Mouse (Mus musculus): ENCODE results near the gene S100a9.

Gene S100a9

DNA sequence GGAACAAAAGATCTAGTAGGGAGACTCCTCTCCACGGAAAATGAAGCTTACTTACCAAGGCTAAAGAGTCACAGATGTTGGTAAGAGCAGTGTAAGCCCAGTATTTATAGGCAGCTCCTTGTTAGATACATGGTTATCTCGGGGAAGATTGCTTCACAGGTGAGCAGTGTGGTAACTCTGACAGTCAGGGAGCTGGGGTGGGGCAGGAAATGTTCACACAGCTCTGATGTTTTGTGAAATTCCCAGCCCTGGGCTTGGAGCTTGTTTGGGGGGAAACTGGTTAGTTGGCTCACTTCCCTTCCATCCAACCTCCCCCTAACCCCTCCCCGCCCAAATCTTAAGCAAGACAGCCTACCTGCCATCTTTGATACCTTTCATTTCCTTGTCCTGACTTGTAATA, at the start of gene S100a9:
S100a9 (minus strand) TSS at position 109 of the 400 bp plus-strand sequence.
- no peak for DNase-seq (ENCODE audit: low spot score in 2 of 2)

DNA sequence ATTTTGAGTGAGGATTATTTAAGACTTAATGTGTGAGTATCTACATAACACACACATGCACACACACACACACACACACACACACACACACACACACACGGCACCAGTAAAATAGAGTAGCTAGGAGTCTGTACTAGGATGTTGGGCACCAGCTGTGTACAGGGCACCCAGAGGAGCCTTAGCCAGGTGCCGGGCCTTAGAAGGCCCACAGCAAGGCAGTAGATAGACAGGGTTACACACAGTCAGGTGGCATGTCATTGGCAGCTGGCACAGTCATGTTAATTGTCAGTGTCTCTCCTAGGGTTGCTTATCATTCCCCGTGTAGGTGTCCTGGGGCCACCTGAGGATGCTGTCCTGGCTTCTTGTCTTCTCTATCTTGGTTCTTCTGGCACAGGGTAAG, 31.1 kb upstream of the S100a9 start, which contains the start of gene Pglyrp4:
Pglyrp4 (plus strand) TSS at position 301 of the 400 bp plus-strand sequence.
- no peak for DNase-seq (ENCODE audit: low spot score in 2 of 2)

DNA sequence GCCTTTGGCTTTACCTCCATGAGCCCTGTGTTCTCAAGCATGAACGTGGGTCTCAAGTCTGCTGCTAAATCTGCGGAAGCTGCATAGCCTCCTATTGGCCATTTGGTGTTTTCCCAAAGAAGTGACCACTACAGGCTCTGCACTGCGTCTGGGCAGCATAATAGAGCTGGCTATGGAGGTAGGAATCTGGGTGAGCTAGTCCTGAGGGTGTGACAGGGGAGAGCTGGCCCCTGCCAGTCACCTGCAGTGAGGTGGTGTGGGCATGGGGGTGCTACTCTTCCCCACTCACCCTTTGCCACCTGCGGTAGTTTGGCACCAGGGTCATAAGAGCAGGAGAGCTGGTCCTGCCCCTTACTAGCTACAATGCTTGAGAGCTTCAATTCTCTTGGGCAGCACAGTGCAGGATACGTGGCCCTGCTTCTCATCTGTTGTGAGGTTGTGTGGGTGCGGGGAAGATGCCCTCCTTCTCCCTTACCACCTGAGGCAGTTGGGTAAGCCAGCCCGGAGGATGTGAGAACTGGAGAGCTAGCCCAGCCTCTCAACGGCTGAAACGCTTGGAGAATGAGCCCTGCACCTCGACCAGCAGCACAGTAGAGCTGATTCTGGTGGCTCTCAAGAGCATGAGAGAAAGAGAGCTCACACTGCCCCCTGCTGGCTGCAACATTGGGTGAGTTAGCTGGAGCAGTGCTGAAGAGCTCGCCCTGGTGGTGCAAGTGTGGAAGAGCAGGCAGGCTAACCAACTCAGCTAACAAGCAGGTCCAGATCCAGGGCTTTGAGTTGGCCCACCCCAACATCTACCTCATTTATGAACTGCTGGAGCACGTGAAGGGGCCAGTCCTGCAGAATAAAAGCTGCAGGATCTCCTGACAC, 14.3 kb upstream of the S100a9 start:
- peak; percentile 57 to 89 for DNase-seq (ENCODE audit: low spot score in 2 of 2)

DNA sequence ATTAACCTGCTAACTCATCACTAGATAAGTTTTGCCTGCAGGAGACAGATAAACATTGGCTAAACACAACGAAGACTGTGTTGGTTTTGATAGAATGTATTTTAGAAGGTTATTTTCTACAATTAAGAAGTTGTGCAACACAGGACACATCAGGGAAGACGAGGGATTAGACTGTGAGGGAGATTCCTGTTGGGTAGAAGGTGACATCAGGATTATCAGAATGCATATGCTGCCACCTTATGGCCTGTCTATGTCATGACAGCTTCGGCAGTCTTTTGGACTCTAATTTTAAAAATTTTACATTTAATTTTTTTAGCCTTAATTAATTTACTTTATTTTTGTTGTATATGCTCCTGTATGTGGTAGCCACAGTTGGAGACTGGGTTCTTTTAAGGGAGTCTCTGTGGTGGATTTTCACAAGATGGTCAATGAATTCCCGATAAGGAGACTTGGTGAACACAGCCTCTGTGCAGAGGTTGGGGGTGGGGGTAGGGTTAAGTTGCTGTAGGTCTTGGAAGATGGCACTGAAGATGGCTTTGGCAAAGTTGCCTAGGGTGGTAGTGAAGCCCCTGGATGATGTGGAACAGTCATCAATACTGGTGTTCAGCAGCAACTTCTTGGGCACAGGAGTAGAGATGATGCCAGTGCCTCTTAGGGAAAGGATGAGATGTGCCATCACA, 13.1 kb upstream of the S100a9 start:
- no peak for DNase-seq (ENCODE audit: low spot score in 2 of 2)

DNA sequence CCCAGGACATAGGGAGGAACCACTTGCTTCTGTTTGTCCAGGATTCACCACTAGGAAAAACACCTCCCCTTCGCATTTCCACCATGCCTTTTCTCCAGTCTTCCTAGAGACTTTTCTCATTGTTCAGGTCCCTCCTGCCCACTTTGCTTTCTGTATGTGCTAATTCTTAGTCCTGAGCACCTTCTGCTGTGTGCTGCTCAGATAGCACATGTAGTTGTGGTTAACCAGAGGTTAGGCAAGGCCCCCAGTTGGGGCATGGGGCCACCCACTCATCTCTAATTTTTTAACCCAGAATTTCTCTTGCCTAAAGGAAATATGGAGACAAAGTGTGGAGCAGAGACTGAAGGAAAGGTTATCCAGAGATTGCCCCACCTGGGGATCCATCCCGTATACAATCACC, 6.7 kb upstream of the S100a9 start:
- no peak for DNase-seq (ENCODE audit: low spot score in 2 of 2)

DNA sequence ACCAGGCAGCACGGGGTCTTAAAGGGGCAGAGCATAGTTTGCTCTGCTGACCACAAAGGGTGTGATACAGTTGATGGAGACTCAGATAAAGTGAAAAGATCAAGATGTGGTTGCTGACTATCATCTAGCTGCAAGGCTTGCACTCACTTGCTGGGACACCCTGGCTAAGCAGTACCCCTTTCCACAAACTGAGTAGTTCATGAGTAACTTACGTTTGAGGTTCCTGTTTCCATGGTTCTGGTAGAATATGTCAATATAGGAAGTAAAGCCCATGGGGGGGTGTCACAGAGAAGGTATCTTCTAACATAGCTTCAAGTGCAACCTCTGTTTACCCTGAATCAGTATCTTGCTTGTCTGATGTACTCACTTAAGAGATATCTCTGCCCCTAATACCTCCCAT, 2.0 kb downstream of the S100a9 start:
- DNase-seq (ENCODE audit: low spot score in 2 of 2) = no peak

DNA sequence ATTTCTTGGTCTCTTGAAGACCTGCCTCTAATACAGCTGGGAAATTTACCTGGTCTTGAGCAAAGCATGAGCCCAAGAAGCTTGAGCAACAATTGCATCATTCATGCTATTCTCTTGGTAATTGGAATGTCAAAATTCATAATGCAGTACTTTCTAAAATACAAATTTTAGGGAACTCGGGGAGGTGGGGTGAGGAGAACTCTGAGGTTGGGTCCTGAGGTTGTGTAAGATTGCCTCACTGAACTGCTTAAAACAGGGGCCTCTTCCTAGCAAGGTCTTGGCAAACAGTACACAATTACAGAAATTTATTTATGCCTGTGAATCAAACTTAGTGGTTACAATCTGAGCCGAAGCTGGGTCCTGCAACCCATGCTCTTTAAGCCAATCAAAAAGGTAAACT, 8.7 kb downstream of the S100a9 start:
- no peak for DNase-seq (ENCODE audit: low spot score in 2 of 2)

DNA sequence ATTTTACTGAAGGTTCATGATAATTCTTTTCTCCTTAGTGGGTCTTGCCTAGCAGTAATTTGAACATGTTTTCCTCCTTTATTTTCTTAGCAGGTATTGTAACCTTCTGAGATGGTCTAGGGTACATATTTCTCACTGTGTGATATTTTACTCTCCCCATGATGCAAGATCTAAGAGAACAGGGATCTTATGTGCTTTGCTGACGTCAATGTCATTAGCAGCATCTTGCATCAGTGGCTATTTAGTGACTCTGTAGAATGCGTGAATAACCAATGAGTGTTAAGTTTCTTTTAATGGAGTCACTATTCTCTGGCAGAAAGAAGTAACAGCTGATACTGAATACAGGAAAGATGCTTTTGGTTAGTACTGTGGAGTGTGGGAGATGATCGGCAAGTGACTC, 11.6 kb downstream of the S100a9 start:
- no peak for DNase-seq (ENCODE audit: low spot score in 2 of 2)

DNA sequence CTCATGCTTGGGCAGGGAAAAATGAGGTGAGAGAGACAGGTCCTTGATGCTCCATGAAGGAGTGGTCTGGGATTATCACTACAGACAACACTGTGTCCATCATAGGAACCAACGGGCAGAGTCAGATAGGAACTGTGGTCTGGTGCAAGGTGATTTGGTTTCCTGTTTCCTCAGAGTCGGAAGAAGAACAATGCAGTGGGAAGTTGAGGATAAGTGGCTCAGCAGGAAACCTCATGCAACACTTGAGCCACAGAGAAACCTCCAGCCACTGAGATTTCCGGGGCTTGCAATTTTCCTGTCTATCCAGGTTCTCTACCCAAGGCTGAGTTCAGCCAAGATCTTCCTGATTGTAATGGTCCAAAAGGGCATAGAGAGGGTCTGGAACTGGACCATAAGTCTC, 16.9 kb downstream of the S100a9 start:
- no peak for DNase-seq (ENCODE audit: low spot score in 2 of 2)

DNA sequence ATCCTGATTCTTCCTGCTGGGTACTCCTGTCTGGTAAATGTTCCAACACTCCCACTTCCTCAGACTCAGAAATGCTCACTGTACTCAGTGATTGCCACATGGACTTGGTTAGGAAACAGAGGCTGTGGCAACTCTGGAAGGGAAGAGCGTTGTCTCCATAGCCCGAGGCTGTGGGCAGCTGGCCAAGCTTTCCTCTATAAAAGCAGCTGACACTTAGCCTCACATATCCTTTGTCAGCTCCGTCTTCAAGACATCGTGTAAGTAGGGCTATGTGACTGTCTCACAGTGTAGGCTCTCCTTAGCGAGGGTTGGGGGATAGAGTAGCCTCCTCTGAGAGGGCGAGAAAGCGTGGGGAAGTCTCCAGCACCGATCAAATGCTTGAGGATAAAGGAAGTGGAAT, 26.7 kb downstream of the S100a9 start, which contains the start of gene S100a8:
S100a8 (plus strand) TSS at position 133 of the 400 bp plus-strand sequence.
- DNase-seq (ENCODE audit: low spot score in 2 of 2) = no peak

DNA sequence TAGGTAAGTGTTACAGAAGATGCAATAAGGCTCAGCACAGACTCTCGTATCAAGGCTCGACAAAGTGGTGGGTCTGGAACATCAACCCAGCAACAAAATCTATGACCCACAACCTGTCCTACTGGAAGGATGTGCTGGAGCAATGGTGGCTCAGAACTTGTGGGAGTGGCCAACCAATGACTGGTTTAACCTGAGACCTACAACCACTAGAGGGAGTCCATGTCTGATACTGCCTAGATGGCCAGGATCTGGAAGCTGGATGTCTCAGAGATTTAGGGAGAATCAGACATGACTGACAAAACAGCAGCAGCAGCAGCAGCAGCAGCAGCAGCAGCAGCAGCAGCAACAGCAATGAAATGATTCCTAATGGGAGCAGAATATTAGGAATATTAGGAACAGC, 31.3 kb downstream of the S100a9 start:
- DNase-seq (ENCODE audit: low spot score in 2 of 2) = no peak

DNA sequence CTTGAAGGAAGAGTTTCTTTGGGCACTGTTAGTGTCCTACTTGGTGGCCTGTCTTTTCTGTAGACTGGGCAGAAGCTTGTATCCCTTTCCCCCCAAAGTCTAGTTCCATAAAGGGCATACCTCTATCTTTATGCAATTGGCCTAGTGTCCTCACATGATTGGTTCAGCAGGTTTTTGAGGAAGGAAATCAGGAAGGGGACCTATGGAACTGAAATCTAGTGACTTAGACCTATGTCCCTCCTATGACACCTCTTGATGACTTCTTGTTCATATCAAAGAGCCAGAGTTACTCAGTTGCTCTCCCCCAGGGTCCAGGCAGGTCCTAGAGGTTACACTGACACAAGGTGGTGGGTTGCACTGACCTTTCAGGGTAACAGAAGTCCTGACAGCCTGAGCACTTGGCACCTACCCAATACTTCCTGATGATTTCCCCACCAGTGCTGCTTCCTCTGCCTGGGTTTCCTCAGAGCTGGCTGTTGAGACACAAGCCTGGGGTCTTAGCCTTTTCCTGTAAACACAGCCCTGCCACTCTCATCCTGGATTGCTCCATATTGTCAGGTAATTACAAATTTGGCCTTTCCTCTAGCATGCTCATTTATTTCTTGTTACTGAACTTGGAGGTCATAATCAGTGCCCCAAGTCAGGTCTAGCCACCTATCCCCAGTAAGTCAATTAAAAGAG, 36.0 kb downstream of the S100a9 start:
- no peak for DNase-seq (ENCODE audit: low spot score in 2 of 2)

DNA sequence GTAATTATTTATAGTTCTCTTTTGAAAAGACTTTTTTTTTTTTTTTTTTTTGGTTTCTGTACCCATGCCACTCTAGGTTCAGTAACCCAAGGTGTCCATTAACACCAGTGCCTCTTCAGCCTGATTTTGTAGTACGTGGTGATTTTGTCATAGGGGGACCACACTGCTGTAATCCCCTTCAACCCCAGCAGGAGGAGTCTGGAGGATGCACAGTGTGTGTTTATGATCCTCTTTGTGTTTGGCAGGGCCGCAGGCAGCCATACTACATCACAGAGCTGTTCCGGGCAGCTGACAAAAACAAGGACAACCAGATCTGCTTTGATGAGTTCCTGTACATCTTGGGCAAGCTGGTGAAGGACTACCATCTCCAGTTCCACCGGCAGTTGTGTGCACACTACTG, 38.1 kb downstream of the S100a9 start:
- no peak for DNase-seq (ENCODE audit: low spot score in 2 of 2)

DNA sequence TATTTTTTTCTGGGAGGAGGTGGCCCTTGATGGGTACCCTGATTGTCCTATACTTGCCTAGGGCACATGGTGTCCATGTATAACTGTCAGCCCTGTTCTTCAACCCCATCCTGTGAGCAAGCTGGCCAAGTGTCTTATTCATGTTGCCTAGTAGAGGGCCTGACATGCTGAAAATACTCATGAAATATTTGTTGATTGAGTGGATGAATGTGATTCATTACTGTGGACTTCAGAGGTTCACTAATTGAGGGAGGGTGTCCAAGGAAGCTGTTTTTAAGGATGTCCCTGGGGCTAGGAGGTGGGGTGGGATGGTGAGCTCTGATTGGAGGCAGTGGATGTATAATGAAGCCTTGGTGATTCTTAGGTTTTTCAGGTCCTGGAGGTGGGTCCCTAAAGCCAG, 41.8 kb downstream of the S100a9 start, which contains the start of gene S100a7a:
S100a7a (plus strand) TSS at position 301 of the 400 bp plus-strand sequence.
- DNase-seq (ENCODE audit: low spot score in 2 of 2) = no peak

DNA sequence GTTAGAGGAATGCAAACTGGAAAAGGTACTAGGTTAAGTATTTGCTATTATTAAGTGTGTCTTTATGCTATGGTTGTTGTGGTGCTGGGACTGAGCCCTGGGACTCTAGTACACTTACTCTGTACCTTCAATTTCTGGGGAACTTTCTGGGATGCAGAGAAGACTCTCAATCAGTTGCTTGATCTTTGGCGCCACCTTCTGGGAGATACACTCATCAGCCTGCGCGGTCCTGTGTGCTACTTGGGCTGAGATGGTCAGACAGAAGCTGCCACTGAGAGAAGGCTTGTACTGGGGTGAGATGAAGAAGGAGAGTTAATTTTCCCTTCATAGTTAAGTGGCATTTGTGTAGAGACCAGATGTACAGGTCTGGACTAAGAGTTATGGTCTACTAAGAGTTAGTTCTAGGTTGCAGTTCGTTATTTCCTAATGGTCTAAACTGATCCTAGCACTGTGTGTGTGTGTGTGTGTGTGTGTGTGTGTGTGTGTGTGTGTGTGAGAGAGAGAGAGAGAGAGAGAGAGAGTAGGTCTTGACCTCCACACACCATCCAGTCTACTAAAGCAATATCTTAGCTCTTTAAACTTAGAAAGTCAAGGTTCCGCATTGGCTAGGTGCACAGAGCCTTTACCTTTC, 42.5 kb downstream of the S100a9 start:
- DNase-seq (ENCODE audit: low spot score in 2 of 2) = peak; percentile 47 to 77

DNA sequence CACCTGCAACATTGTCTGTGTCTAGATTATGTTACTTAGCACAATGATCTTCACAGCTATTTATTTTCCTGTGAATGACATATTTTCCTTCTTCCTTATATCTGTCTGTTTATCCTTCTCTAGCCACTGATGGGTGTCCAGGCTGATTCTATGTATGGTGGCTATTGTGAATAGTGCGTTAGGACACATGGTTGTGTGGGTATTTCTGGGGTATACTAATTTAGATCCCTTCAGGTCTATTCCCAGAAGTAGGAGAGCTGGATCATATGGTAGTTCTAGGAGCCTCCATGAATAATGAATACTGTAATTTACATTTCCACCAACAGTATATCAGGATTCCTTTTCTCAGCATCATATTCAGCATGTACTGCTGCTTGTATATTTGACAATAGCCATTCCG, 45.7 kb downstream of the S100a9 start:
- no peak for DNase-seq (ENCODE audit: low spot score in 2 of 2)

DNA sequence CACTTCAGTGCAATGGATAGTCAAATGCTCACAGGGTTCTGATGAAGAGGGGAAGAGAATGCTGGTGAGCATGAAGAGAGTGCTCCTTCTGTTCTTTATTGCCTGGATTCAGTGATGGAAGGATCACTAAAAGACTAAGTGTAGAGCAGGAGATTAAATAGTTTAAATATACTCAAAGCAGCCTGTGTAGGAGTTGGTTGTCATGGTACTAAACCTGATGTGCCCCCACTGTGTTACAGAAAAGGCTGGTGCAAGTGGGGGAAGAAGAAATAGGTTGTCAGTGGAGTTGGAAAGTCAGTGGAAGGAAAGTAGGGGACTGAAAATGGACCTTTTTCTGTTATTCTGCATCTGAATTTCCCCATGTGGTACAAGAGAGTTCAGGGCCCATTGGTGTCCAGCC, 46.5 kb downstream of the S100a9 start:
- DNase-seq (ENCODE audit: low spot score in 2 of 2) = no peak

DNA sequence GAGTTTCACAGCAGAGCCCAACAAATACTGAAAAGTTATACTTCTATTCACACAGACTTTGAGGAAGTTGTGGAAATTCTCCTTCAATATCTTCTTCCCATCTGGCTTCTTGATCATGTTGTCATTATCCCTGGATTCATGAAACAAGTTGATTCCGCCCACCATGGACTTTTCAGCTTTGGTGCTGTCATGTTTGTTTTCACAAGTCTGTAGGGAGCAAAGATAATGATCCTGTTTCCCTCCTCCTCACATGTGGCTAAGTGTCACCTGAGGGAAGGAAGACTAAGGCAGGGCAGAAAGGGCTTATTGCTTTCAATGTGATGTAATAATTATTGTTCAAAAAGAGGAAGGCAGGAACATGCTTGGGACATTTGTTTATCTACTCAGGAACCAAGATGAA, 48.2 kb downstream of the S100a9 start:
- no peak for DNase-seq (ENCODE audit: low spot score in 2 of 2)

DNA sequence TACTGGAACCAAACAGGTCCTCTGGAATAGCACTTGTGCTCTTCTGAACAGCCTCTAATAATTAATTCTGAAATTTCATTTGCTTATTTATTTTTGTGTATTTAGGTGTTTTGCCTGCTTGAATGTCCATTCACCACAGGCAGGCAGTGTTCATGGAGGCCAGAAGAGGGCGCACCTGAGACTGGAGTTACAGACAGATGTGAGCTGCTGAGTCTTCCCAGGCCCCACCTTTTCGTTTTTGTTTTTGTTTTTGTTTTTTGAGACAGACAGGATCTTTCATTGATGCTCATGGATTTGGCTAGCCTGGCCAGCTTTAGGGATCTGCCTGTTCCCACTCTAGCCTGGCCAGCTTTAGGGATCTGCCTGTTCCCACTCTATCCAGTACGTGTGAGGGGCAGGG, 51.3 kb downstream of the S100a9 start:
- DNase-seq (ENCODE audit: low spot score in 2 of 2) = peak in 1 of 2 experiments; percentile 67

All from urinary bladder, postnatal 4 days (tissue).